Mouse (Mus musculus): ENCODE data around the gene Srgap3.

The Srgap3 gene

GRCm38 (mm10) chr6:112741766-112742165, 205.3 kb downstream of the Srgap3 start:
- Histone ChIP-seq H3K4me1 (replicated peaks; ENCODE audit: low read depth, low read length) (peaks cover 31% of the 10 kb centered on the region), H3K4me3 (replicated peaks; ENCODE audit: low read length) (no peak overlapping the region), H3K36me3 (ENCODE audit: insufficient read depth, low read length) (no peaks in the 10 kb centered on the region; the same call in 1 of the 2 replicates), H3K9me3 (ENCODE audit: low read length) (no peaks in the 10 kb centered on the region), H3K27me3 (ENCODE audit: insufficient read depth, low read length) (no peaks in the 10 kb centered on the region)
- TF ChIP-seq CTCF (conservative IDR thresholded peaks at IDR 0.05; ENCODE audit: low read length), result no peak
- TF ChIP-seq NANOG (IDR thresholded peaks at IDR 0.05; ENCODE audit: borderline replicate concordance, low read length), result no peak
- no peak for TF ChIP-seq POU5F1 (IDR thresholded peaks at IDR 0.05; ENCODE audit: borderline replicate concordance, low read length)

GRCm38 (mm10) chr6:112739635-112740034, 207.4 kb downstream of the Srgap3 start:
- Histone ChIP-seq H3K36me3 (ENCODE audit: insufficient read depth, low read length) (peaks cover 8% of the 10 kb centered on the region), H3K9me3 (ENCODE audit: low read length) (no peaks in the 10 kb centered on the region), H3K4me3 (replicated peaks; ENCODE audit: low read length) (no peak overlapping the region), H3K27me3 (ENCODE audit: insufficient read depth, low read length) (no peaks in the 10 kb centered on the region), H3K4me1 (replicated peaks; ENCODE audit: low read depth, low read length) (peaks cover 28% of the 10 kb centered on the region)
- TF ChIP-seq NANOG (IDR thresholded peaks at IDR 0.05; ENCODE audit: borderline replicate concordance, low read length), result no peak
- TF ChIP-seq CTCF (conservative IDR thresholded peaks at IDR 0.05; ENCODE audit: low read length), result no peak
- no peak for TF ChIP-seq POU5F1 (IDR thresholded peaks at IDR 0.05; ENCODE audit: borderline replicate concordance, low read length)

DNA sequence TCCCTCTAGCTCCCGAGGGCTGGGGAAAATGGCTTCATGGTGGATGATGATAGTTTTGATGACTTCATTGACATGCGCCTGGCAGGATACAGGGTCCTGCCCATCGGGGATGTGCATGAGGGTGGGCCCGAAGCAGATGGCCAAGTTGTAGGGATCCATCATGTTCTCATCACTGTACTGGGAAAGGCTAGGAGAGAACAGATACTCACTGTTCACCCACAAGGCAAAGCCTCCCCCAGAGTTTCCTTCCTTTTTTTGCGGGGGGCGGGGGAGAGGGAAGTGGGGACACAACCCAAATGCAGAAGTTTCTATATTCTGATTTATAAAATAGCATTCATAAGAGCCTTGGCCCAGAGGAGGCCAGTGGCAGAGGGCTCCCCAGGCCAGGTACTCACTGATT, 208.1 kb downstream of the Srgap3 start:
- no peak overlapping the region for H3K4me3 ChIP-seq (replicated peaks; ENCODE audit: low read length)
- TF ChIP-seq POU5F1 (IDR thresholded peaks at IDR 0.05; ENCODE audit: borderline replicate concordance, low read length), result no peak
- no peak for TF ChIP-seq CTCF (conservative IDR thresholded peaks at IDR 0.05; ENCODE audit: low read length)
- no peak for TF ChIP-seq NANOG (IDR thresholded peaks at IDR 0.05; ENCODE audit: borderline replicate concordance, low read length)
- H3K9me3 ChIP-seq (ENCODE audit: low read length), result no peaks in the 10 kb centered on the region
- H3K36me3 ChIP-seq (ENCODE audit: insufficient read depth, low read length), result peaks cover 8% of the 10 kb centered on the region
- H3K4me1 ChIP-seq (replicated peaks; ENCODE audit: low read depth, low read length), result peaks cover 21% of the 10 kb centered on the region
- H3K27me3 ChIP-seq (ENCODE audit: insufficient read depth, low read length), result no peaks in the 10 kb centered on the region

DNA sequence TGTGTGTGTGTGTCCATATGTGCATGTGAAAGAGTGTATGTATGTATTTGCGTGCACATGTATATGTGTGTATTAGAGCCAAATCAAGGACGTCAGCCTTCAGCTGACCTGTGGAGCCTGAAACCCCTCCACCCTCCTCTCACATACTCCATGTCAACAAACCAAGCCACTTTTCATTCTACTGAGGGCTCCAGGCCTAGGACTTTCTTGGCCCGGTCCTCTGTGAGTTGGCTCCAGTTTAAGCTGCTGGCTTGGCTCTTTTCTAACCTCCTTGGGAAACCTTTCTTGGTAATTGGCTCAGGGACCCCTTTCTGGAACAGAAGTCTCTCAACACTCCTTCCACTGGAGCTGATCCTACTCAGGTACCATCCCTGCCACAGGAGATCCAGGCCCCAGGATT, 210.6 kb downstream of the Srgap3 start:
- no peak for TF ChIP-seq NANOG (IDR thresholded peaks at IDR 0.05; ENCODE audit: borderline replicate concordance, low read length)
- TF ChIP-seq CTCF (conservative IDR thresholded peaks at IDR 0.05; ENCODE audit: low read length), result no peak
- TF ChIP-seq POU5F1 (IDR thresholded peaks at IDR 0.05; ENCODE audit: borderline replicate concordance, low read length), result no peak
- Histone ChIP-seq H3K36me3 (ENCODE audit: insufficient read depth, low read length) (peaks cover 8% of the 10 kb centered on the region), H3K4me1 (replicated peaks; ENCODE audit: low read depth, low read length) (0 out of 2 replicates have a peak, but pooled peaks cover 3% of the 10 kb centered on the region), H3K27me3 (ENCODE audit: insufficient read depth, low read length) (no peaks in the 10 kb centered on the region), H3K9me3 (ENCODE audit: low read length) (no peaks in the 10 kb centered on the region), H3K4me3 (replicated peaks; ENCODE audit: low read length) (no peak overlapping the region)

- TF ChIP-seq CTCF (conservative IDR thresholded peaks at IDR 0.05; ENCODE audit: low read length) (no peak), NANOG (IDR thresholded peaks at IDR 0.05; ENCODE audit: borderline replicate concordance, low read length) (no peak), POU5F1 (IDR thresholded peaks at IDR 0.05; ENCODE audit: borderline replicate concordance, low read length) (no peak)
- H3K36me3 ChIP-seq (ENCODE audit: insufficient read depth, low read length), result peaks cover 8% of the 10 kb centered on the region
- no peak overlapping the region for H3K4me3 ChIP-seq (replicated peaks; ENCODE audit: low read length)
- H3K4me1 ChIP-seq (replicated peaks; ENCODE audit: low read depth, low read length), result peaks cover 5% of the 10 kb centered on the region; the same call in 1 of the 2 replicates
- H3K27me3 ChIP-seq (ENCODE audit: insufficient read depth, low read length), result no peaks in the 10 kb centered on the region
- H3K9me3 ChIP-seq (ENCODE audit: low read length), result no peaks in the 10 kb centered on the region
Measured at GRCm38 (mm10) chr6:112735054-112735453, 212.0 kb downstream of the Srgap3 start.

GRCm38 (mm10) chr6:112733942-112734341, 213.1 kb downstream of the Srgap3 start:
- Histone ChIP-seq H3K27me3 (ENCODE audit: insufficient read depth, low read length) (no peaks in the 10 kb centered on the region), H3K9me3 (ENCODE audit: low read length) (no peaks in the 10 kb centered on the region), H3K36me3 (ENCODE audit: insufficient read depth, low read length) (peaks cover 8% of the 10 kb centered on the region), H3K4me1 (replicated peaks; ENCODE audit: low read depth, low read length) (peaks cover 16% of the 10 kb centered on the region), H3K4me3 (replicated peaks; ENCODE audit: low read length) (no peak overlapping the region)
- TF ChIP-seq NANOG (IDR thresholded peaks at IDR 0.05; ENCODE audit: borderline replicate concordance, low read length) (no peak), CTCF (conservative IDR thresholded peaks at IDR 0.05; ENCODE audit: low read length) (no peak), POU5F1 (IDR thresholded peaks at IDR 0.05; ENCODE audit: borderline replicate concordance, low read length) (no peak)

GRCm38 (mm10) chr6:112732434-112732833, 214.6 kb downstream of the Srgap3 start:
- H3K9me3 ChIP-seq (ENCODE audit: low read length), result no peaks in the 10 kb centered on the region
- H3K4me3 ChIP-seq (replicated peaks; ENCODE audit: low read length), result no peak overlapping the region
- TF ChIP-seq CTCF (conservative IDR thresholded peaks at IDR 0.05; ENCODE audit: low read length), result peak; percentile 80
- TF ChIP-seq NANOG (IDR thresholded peaks at IDR 0.05; ENCODE audit: borderline replicate concordance, low read length), result no peak
- H3K36me3 ChIP-seq (ENCODE audit: insufficient read depth, low read length), result peaks cover 8% of the 10 kb centered on the region
- H3K27me3 ChIP-seq (ENCODE audit: insufficient read depth, low read length), result no peaks in the 10 kb centered on the region
- peaks cover 28% of the 10 kb centered on the region for H3K4me1 ChIP-seq (replicated peaks; ENCODE audit: low read depth, low read length)

DNA sequence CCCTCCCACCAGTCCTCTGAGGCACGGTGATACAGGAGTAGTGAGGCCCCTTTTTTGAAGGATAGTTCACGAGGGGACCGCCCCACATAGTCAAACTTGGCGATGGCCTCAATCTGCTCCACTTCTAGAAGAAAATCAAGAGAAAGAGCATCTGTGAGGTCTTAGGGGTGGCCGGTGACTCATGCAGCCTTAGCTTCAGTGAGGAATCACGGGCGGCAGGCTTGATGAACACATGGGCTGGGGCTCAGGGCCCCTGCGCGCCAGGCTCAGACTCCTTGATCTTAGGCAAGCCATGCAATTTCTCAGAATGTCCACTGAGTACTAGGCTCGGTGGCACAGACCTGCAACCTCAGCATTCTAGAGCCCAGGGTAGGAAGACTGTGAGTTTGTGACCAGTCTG, 215.7 kb downstream of the Srgap3 start:
- Histone ChIP-seq H3K4me1 (replicated peaks; ENCODE audit: low read depth, low read length) (peaks cover 35% of the 10 kb centered on the region), H3K27me3 (ENCODE audit: insufficient read depth, low read length) (no peaks in the 10 kb centered on the region), H3K36me3 (ENCODE audit: insufficient read depth, low read length) (peaks cover 8% of the 10 kb centered on the region), H3K9me3 (ENCODE audit: low read length) (0 out of 2 replicates have a peak, but pooled peaks cover 3% of the 10 kb centered on the region), H3K4me3 (replicated peaks; ENCODE audit: low read length) (no peak overlapping the region)
- TF ChIP-seq CTCF (conservative IDR thresholded peaks at IDR 0.05; ENCODE audit: low read length), result no peak

GRCm38 (mm10) chr6:112728760-112729422, 218.2 kb downstream of the Srgap3 start:
- TF ChIP-seq POU5F1 (IDR thresholded peaks at IDR 0.05; ENCODE audit: borderline replicate concordance, low read length), result no peak
- no peak for TF ChIP-seq CTCF (conservative IDR thresholded peaks at IDR 0.05; ENCODE audit: low read length)
- TF ChIP-seq NANOG (IDR thresholded peaks at IDR 0.05; ENCODE audit: borderline replicate concordance, low read length), result no peak
- H3K9me3 ChIP-seq (ENCODE audit: low read length), result 0 out of 2 replicates have a peak, but pooled peaks cover 3% of the 10 kb centered on the region
- no peaks in the 10 kb centered on the region for H3K36me3 ChIP-seq (ENCODE audit: insufficient read depth, low read length)
- H3K4me1 ChIP-seq (replicated peaks; ENCODE audit: low read depth, low read length), result peaks cover 35% of the 10 kb centered on the region
- H3K4me3 ChIP-seq (replicated peaks; ENCODE audit: low read length), result peak overlapping the region; percentile 52
- H3K27me3 ChIP-seq (ENCODE audit: insufficient read depth, low read length), result no peaks in the 10 kb centered on the region

Data from E14TG2a.4 (cell line).